Mouse (Mus musculus): ENCODE results near the gene Camkv. TPM values are rescaled to one million over a fixed set of nuclear protein-coding genes. Genes with fewer than 3 reads are reported as not detected.

The Camkv gene
- total and polyA plus RNA-seq, 2 experiments from 2014 or later = 61.5 to 87.4 TPM

GRCm38 (mm10) chr9:107968531-107968930 is 33.1 kb downstream of the Camkv start:
- no peaks in the 10 kb centered on the region for H3K4me1 ChIP-seq (ENCODE audit: insufficient read depth, low read length)
- H3K27ac ChIP-seq = no peak overlapping the region
- H3K4me3 ChIP-seq (ENCODE audit: low read length) = no peak overlapping the region
- no peak overlapping the region for H3K4me2 ChIP-seq (ENCODE audit: low read depth, low read length)
- WGBS = 94% methylated on average over 7 of the region's 7 CpGs
- DNase-seq (ENCODE audit: low spot score) (no peak), ATAC-seq (no peak)
- no peaks in the 10 kb centered on the region for H3K9me3 ChIP-seq (ENCODE audit: low read length)
- no peaks in the 10 kb centered on the region for H3K36me3 ChIP-seq (ENCODE audit: insufficient read depth, low read length)
- no peak overlapping the region for H3K9ac ChIP-seq (replicated peaks; ENCODE audit: low read length)
- H3K27me3 ChIP-seq (ENCODE audit: insufficient read depth, low read length) = no peaks in the 10 kb centered on the region
- TF ChIP-seq CTCF (IDR thresholded peaks at IDR 0.05; ENCODE audit: low read depth) = no peak

GRCm38 (mm10) chr9:107970311-107970710 is 34.8 kb downstream of the Camkv start:
- DNase-seq (ENCODE audit: low spot score) = no peak
- H3K36me3 ChIP-seq (ENCODE audit: insufficient read depth, low read length) = no peaks in the 10 kb centered on the region
- no peak for TF ChIP-seq CTCF (IDR thresholded peaks at IDR 0.05; ENCODE audit: low read depth)

GRCm38 (mm10) chr9:107971690-107972541 is 36.4 kb downstream of the Camkv start:
- DNase-seq (ENCODE audit: low spot score) (no peak), ATAC-seq (no peak)
- Histone ChIP-seq H3K27ac (no peak overlapping the region), H3K4me1 (ENCODE audit: insufficient read depth, low read length) (no peaks in the 10 kb centered on the region), H3K4me3 (ENCODE audit: low read length) (no peak overlapping the region), H3K36me3 (ENCODE audit: insufficient read depth, low read length) (no peaks in the 10 kb centered on the region), H3K4me2 (ENCODE audit: low read depth, low read length) (no peak overlapping the region), H3K9me3 (ENCODE audit: low read length) (no peaks in the 10 kb centered on the region), H3K27me3 (ENCODE audit: insufficient read depth, low read length) (no peaks in the 10 kb centered on the region), H3K9ac (replicated peaks; ENCODE audit: low read length) (no peak overlapping the region)
- no peak for TF ChIP-seq CTCF (IDR thresholded peaks at IDR 0.05; ENCODE audit: low read depth)
- WGBS = 81% methylated on average over 8 of the region's 8 CpGs

More at GRCm38 (mm10) chr9:107970311-107970710, 34.8 kb downstream of the Camkv start:
- Histone ChIP-seq H3K9ac (replicated peaks; ENCODE audit: low read length) (no peak overlapping the region), H3K27me3 (ENCODE audit: insufficient read depth, low read length) (no peaks in the 10 kb centered on the region), H3K4me1 (ENCODE audit: insufficient read depth, low read length) (no peaks in the 10 kb centered on the region), H3K9me3 (ENCODE audit: low read length) (no peaks in the 10 kb centered on the region), H3K27ac (no peak overlapping the region), H3K4me3 (ENCODE audit: low read length) (no peak overlapping the region), H3K4me2 (ENCODE audit: low read depth, low read length) (no peak overlapping the region)
- ATAC-seq = no peak
- WGBS = 90% methylated on average over 5 of the region's 5 CpGs

GRCm38 (mm10) chr9:107974491-107975171 is 39.2 kb downstream of the Camkv start:
- Histone ChIP-seq H3K4me2 (ENCODE audit: low read depth, low read length) (no peak overlapping the region), H3K4me1 (ENCODE audit: insufficient read depth, low read length) (no peaks in the 10 kb centered on the region), H3K27me3 (ENCODE audit: insufficient read depth, low read length) (no peaks in the 10 kb centered on the region), H3K4me3 (ENCODE audit: low read length) (no peak overlapping the region), H3K9ac (replicated peaks; ENCODE audit: low read length) (no peak overlapping the region), H3K27ac (no peak overlapping the region), H3K36me3 (ENCODE audit: insufficient read depth, low read length) (no peaks in the 10 kb centered on the region), H3K9me3 (ENCODE audit: low read length) (no peaks in the 10 kb centered on the region)
- WGBS = 83% methylated on average over 10 of the region's 10 CpGs
- no peak for ATAC-seq
- no peak for TF ChIP-seq CTCF (IDR thresholded peaks at IDR 0.05; ENCODE audit: low read depth)
- DNase-seq (ENCODE audit: low spot score) = no peak

GRCm38 (mm10) chr9:107975399-107976386 is 40.2 kb downstream of the Camkv start, which contains the start of gene Uba7:
Uba7 (plus strand) TSS chr9:107975505.
- 77% methylated on average over 12 of the region's 12 CpGs for WGBS
- H3K4me1 ChIP-seq (ENCODE audit: insufficient read depth, low read length) = no peaks in the 10 kb centered on the region
- H3K27ac ChIP-seq = no peak within 1 kb of the TSS
- DNase-seq (ENCODE audit: low spot score) = no peak
- no peak within 1 kb of the TSS for H3K4me3 ChIP-seq (ENCODE audit: low read length)
- H3K4me2 ChIP-seq (ENCODE audit: low read depth, low read length) = 0 out of 2 replicates have a peak within 1 kb of the TSS, but pooled peaks have one; percentile 18
- H3K9ac ChIP-seq (replicated peaks; ENCODE audit: low read length) = no peak within 1 kb of the TSS
- no peaks in the 10 kb centered on the region for H3K27me3 ChIP-seq (ENCODE audit: insufficient read depth, low read length)
- no peak for TF ChIP-seq CTCF (IDR thresholded peaks at IDR 0.05; ENCODE audit: low read depth)
- ATAC-seq = no peak
- H3K9me3 ChIP-seq (ENCODE audit: low read length) = no peaks in the 10 kb centered on the region
- H3K36me3 ChIP-seq (ENCODE audit: insufficient read depth, low read length) = no peaks in the 10 kb centered on the region

- TF ChIP-seq CTCF (IDR thresholded peaks at IDR 0.05; ENCODE audit: low read depth) = no peak
- DNase-seq (ENCODE audit: low spot score) (no peak), ATAC-seq (no peak)
- Histone ChIP-seq H3K9me3 (ENCODE audit: low read length) (no peaks in the 10 kb centered on the region), H3K4me2 (ENCODE audit: low read depth, low read length) (no peak overlapping the region), H3K4me1 (ENCODE audit: insufficient read depth, low read length) (peaks cover 10% of the 10 kb centered on the region; the same call in 1 of the 2 replicates), H3K9ac (replicated peaks; ENCODE audit: low read length) (no peak overlapping the region), H3K36me3 (ENCODE audit: insufficient read depth, low read length) (no peaks in the 10 kb centered on the region), H3K27me3 (ENCODE audit: insufficient read depth, low read length) (no peaks in the 10 kb centered on the region), H3K4me3 (ENCODE audit: low read length) (no peak overlapping the region), H3K27ac (no peak overlapping the region)
- whole genome bisulfite sequencing = 86% methylated on average over 12 of the region's 12 CpGs
These were observed 43.3 kb downstream of the Camkv start for GRCm38 (mm10) chr9:107978815-107979214.

Data from hindbrain, postnatal 0 days (tissue).